Mouse (Mus musculus) testis, adult 2 months (tissue): ENCODE measurements at regions not wholly inside any gene's neighbourhood (a gene's known extent, or its start where the extent isn't known, plus 50 kb on each side); places are given as distances from the start of the nearest gene placed in this dataset.

ENCODE experiments used
- H3K27ac ChIP-seq: fragments of 200-500 bp; 2 replicates; pipeline ENCODE4 v1.5.1; 2012; ENCODE audit warnings: low read depth, low read length; ENCODE audit not compliant: control insufficient read depth, insufficient read depth
- H3K27me3 ChIP-seq: fragments of 200-500 bp; 2 replicates; pipeline ENCODE4 v1.6.1; 2012; ENCODE audit warnings: mild to moderate bottlenecking, low read length, moderate library complexity; ENCODE audit not compliant: control insufficient read depth, insufficient read depth
- H3K36me3 ChIP-seq: fragments of 200-500 bp; 2 replicates; pipeline ENCODE4 v1.6.1; 2012; ENCODE audit warnings: mild to moderate bottlenecking, low read length; ENCODE audit not compliant: control insufficient read depth, insufficient read depth
- H3K4me1 ChIP-seq: fragments of 200-500 bp; 2 replicates; pipeline ENCODE4 v1.6.1; 2012; ENCODE audit warnings: low read length; ENCODE audit not compliant: control insufficient read depth, insufficient read depth
- H3K4me3 ChIP-seq: fragments of 200-500 bp; 2 replicates; pipeline ENCODE4 v1.5.1; 2012; ENCODE audit warnings: low read depth, mild to moderate bottlenecking, low read length, moderate library complexity, mixed read lengths; ENCODE audit not compliant: control insufficient read depth
- CTCF ChIP-seq: fragments of 200-500 bp; IDR thresholded peaks from 2 replicates; pipeline ENCODE4 v1.5.1; 2012; ENCODE audit warnings: low read depth, mild to moderate bottlenecking, inconsistent platforms, low read length, moderate library complexity; ENCODE audit not compliant: control insufficient read depth, insufficient read depth, insufficient replicate concordance
- POLR2A ChIP-seq: fragments of 200-500 bp; IDR thresholded peaks from 2 replicates; pipeline ENCODE4 v1.6.1; 2012; ENCODE audit warnings: low read depth, mild to moderate bottlenecking, inconsistent platforms, low read length, moderate library complexity; ENCODE audit not compliant: control insufficient read depth

DNA sequence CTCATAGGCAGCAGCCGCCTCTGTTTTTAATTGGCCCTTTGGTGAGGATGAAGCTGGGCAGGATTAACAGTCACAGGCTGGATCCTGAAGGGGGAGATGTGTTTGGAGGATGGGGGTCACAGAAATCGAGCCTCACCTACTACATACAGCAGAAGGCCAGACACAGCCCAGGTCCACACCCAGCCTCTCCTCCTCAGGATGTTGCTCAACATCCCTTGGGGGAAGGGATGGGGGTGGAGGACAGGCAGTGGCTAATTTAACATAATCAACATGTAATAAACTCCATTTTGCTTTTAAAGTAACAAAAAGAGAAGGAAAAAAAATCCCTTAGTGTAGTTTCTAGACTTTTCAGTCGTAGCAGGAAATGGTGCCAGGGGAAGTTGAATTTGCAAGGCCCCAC, 152.0 kb downstream of the Zfp365 start:
- Histone ChIP-seq H3K4me3 (no peak overlapping the region), H3K4me1 (peaks cover 2% of the 10 kb centered on the region; the same call in 1 of the 2 replicates), H3K27me3 (no peaks in the 10 kb centered on the region), H3K36me3 (no peaks in the 10 kb centered on the region), H3K27ac (no peak overlapping the region)
- TF ChIP-seq POLR2A: no peak
- TF ChIP-seq CTCF: no peak

DNA sequence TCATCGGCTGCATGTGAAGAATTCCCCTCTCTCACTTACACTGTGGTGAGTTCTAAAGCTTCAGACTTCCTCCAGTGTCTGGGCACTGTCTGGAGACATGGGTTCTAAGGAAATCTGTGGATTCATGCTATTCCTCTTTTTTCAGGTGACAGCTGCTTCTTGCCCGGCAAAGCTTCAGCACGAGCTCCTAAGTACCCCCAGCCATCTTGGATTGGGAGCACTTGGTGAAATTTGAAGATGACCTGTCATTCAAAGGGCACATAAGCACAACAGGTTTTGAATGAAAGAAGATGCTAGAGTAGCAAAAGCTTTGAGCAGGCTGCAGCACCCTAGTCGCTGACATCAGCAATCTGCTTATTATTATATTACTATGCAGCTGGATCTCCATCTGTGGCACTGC, 164.3 kb downstream of the Zfp365 start:
- Histone ChIP-seq H3K4me3 (no peak overlapping the region), H3K4me1 (no peaks in the 10 kb centered on the region), H3K36me3 (no peaks in the 10 kb centered on the region), H3K27ac (no peak overlapping the region), H3K27me3 (no peaks in the 10 kb centered on the region)
- TF ChIP-seq CTCF (no peak), POLR2A (no peak)

DNA sequence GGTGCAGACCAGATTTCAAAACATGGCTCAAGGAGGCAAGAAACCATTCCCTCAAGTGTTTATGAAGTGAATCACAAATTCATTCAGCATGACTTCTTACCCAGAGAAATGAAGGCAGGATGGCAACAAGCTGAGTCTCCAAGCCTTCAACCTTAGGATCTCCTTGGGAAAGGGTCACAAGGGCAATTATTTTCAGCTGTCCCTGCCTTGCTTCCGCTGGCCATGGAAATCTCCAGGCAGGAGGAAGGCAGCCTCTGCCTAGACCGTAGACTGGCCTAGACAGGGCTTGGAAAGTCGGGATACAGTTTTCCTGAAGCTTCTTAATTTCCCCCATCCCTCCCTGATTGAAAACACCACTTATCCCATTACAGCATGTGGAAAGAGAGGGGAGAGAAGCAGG, 165.0 kb downstream of the Zfp365 start:
- TF ChIP-seq CTCF (no peak), POLR2A (no peak)
- Histone ChIP-seq H3K36me3 (no peaks in the 10 kb centered on the region), H3K4me1 (peaks cover under 1% of the 10 kb centered on the region; the same call in 1 of the 2 replicates), H3K27me3 (no peaks in the 10 kb centered on the region), H3K27ac (no peak overlapping the region), H3K4me3 (no peak overlapping the region)

DNA sequence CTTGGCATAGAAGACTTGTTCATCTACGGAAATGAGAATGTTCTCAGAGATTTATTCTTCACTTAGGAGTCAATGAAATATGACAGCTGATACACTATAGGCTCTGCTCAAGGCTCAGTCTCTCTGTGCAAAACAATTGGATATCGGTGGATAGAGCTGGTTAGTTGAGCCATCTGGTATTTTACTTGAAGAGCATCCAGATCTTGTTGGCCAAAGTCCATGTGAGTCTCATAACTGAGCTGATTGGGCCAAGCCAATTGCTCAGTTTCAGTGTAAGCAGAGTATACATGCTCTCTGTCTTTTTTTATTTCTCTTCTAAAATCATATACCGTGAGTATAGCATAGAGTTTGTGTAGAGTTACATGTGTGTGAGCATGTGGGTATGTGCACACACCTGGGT, 166.3 kb downstream of the Zfp365 start:
- Histone ChIP-seq H3K27me3 (no peaks in the 10 kb centered on the region), H3K27ac (no peak overlapping the region), H3K4me1 (peaks cover 4% of the 10 kb centered on the region), H3K36me3 (no peaks in the 10 kb centered on the region), H3K4me3 (no peak overlapping the region)
- no peak for TF ChIP-seq CTCF
- TF ChIP-seq POLR2A: no peak

DNA sequence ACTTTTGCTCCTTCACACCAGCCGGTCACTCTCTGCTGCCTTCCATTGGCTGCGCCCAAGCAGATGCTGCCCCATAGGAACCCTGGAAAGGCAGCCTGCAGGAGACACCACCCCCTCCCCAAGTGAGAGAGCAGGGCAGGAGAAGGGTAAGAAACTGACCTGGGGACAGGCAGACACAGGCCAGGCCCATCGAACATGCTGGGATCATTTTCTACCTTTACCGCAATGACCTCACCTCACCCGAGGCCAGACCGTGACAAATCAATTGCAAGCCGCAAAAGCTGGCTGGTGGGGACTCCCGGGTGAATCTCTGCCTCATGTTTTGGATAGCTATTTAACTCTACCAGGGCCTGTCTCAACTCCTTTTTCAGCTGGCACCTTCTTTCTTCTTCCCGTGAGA, 168.9 kb downstream of the Zfp365 start:
- no peaks in the 10 kb centered on the region for H3K36me3 ChIP-seq
- no peak overlapping the region for H3K27ac ChIP-seq
- H3K27me3 ChIP-seq: no peaks in the 10 kb centered on the region
- no peak overlapping the region for H3K4me3 ChIP-seq
- H3K4me1 ChIP-seq: peaks cover 4% of the 10 kb centered on the region
- TF ChIP-seq CTCF (no peak), POLR2A (no peak)

DNA sequence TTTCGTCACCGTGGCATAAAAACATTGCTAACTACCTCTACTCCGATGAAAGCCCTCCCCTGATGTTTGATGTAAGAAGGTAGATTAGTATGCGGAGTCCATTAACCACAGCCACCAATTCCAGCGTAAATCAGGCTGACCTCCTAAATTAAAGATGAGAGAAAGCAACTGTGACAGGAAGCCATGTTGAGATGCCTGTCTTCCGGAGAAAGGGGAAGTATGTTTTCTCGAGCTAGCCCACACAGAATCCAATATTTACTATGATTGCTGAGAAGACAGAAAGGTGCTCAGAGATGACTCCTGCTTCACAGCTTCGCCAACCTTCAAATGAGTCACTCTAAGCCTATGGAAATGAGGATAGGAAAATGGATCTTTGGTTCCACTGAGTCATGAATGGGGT, 169.6 kb downstream of the Zfp365 start:
- no peak overlapping the region for H3K4me3 ChIP-seq
- H3K4me1 ChIP-seq: peaks cover 4% of the 10 kb centered on the region
- H3K27me3 ChIP-seq: no peaks in the 10 kb centered on the region
- TF ChIP-seq POLR2A: no peak
- no peak for TF ChIP-seq CTCF
- no peaks in the 10 kb centered on the region for H3K36me3 ChIP-seq
- no peak overlapping the region for H3K27ac ChIP-seq

DNA sequence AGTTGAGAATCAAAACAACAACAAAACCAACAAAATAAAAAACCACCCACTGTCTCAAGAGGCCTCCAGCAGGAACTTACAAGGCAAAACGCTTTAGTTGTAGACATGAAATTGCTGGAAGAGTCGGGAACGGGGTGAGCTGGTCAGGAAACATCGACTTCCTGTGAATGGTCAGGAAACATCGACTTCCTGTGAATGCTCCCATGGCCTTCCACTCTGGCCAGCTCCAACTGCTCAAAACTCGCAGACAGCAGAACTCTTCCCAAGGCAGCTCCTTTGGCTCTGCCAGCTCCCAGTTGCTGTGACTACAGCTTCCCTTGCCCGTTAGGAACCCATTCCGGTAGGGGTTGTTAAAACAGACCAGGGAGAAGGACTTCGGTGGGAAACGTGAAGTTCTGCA, 170.2 kb downstream of the Zfp365 start:
- peaks cover 4% of the 10 kb centered on the region for H3K4me1 ChIP-seq
- H3K27ac ChIP-seq: no peak overlapping the region
- H3K36me3 ChIP-seq: no peaks in the 10 kb centered on the region
- H3K4me3 ChIP-seq: no peak overlapping the region
- TF ChIP-seq CTCF (no peak), POLR2A (no peak)
- no peaks in the 10 kb centered on the region for H3K27me3 ChIP-seq

DNA sequence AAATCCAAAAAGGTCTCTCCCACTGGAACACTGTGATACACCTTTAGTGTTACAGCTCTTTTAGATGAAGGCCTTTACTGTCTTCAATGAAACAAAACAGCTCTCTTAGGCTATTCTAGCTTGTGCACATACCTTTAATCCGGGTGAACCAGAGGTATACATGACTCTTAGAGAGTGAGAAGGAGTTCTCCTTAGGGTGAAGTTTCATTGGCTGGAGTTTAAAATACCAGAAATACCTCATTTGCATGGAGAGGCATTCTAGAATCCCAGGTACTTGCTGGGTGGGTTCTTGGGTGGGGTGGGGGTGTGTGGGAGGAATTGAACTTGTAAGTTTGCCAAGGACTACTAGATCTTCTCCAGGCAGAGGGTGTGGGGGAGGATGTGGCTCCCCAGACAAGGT, 173.3 kb downstream of the Zfp365 start:
- no peak for TF ChIP-seq POLR2A
- H3K4me1 ChIP-seq: peaks cover 4% of the 10 kb centered on the region
- H3K27ac ChIP-seq: no peak overlapping the region
- no peaks in the 10 kb centered on the region for H3K27me3 ChIP-seq
- no peaks in the 10 kb centered on the region for H3K36me3 ChIP-seq
- no peak overlapping the region for H3K4me3 ChIP-seq
